Mouse (Mus musculus) limb, embryonic 11.5 days (tissue): Measurements from ENCODE around the gene B4galt3. TPM values are rescaled to one million over a fixed set of nuclear protein-coding genes. Genes with fewer than 3 reads are reported as not detected.
A peak's percentile ranks its signal among the peaks of the same experiment; 100 is the strongest.

ENCODE experiments used
- ATAC-seq: fragments of 200-750 bp; cut with Nextera tagmentation; 2 replicates; pipeline ENCODE4 v1.8.0; 2017; ENCODE audit warnings: low read depth; ENCODE audit not compliant: insufficient number of reproducible peaks, low FRiP score, low TSS enrichment
- DNase-seq: peaks from one replicate; pipeline ENCODE4 v3.0.0-alpha.2; 2015; ENCODE audit warnings: low spot score
- H3K27ac ChIP-seq: fragments of 300-500 bp; sonication (generic); replicated peaks from 2 replicates; pipeline ENCODE4 v1.5.1; 2014; ENCODE audit warnings: low read depth, mild to moderate bottlenecking, low read length
- H3K27me3 ChIP-seq: fragments of 300-500 bp; sonication (generic); 2 replicates; pipeline ENCODE4 v1.6.1; 2014; ENCODE audit warnings: mild to moderate bottlenecking, low read length, mixed read lengths; ENCODE audit not compliant: control insufficient read depth, insufficient read depth
- H3K36me3 ChIP-seq: fragments of 300-500 bp; sonication (generic); 2 replicates; pipeline ENCODE4 v1.6.1; 2014; ENCODE audit warnings: mild to moderate bottlenecking, low read length, moderate library complexity, mixed read lengths; ENCODE audit not compliant: control insufficient read depth, insufficient read depth
- H3K4me1 ChIP-seq: fragments of 300-500 bp; sonication (generic); 2 replicates; pipeline ENCODE4 v1.6.1; 2014; ENCODE audit warnings: low read length, mixed read lengths; ENCODE audit not compliant: control insufficient read depth, insufficient read depth
- H3K4me2 ChIP-seq: fragments of 300-500 bp; sonication (generic); 2 replicates; pipeline ENCODE4 v1.6.1; 2014; ENCODE audit warnings: low read depth, mild to moderate bottlenecking, moderate library complexity; ENCODE audit not compliant: severe bottlenecking
- H3K4me3 ChIP-seq: fragments of 300-500 bp; sonication (generic); 2 replicates; pipeline ENCODE4 v1.5.1; 2014; ENCODE audit warnings: low read depth, low read length
- H3K9ac ChIP-seq: fragments of 300-500 bp; sonication (generic); 2 replicates; pipeline ENCODE4 v1.6.1; 2014; ENCODE audit warnings: mild to moderate bottlenecking, low read length
- H3K9me3 ChIP-seq: fragments of 300-500 bp; sonication (generic); 2 replicates; pipeline ENCODE4 v1.6.1; 2016; ENCODE audit warnings: low read length; ENCODE audit not compliant: control insufficient read depth
- WGBS: fragments of 180-500 bp; shearing (Covaris S2); extraction: QIAGEN DNeasy Blood & Tissue Kit; methylation state at CpG from one replicate; pipeline ENCODE4 v1.1.7; 2014; 5-methylcytosine and 5-hydroxymethylcytosine counted together
- polyA plus RNA-seq: library from polyadenylated mRNA; unstranded; fragments of >200 nt; fragmentation: Nextera tagmentation; extraction: Ambion mirVana; gene quantifications from 2 replicates; pipeline ENCODE4 v1.2.1, GENCODE M21; 2014

Gene B4galt3
- polyA plus RNA-seq, 1 experiment from 2014 or later: 68.9 TPM

DNA sequence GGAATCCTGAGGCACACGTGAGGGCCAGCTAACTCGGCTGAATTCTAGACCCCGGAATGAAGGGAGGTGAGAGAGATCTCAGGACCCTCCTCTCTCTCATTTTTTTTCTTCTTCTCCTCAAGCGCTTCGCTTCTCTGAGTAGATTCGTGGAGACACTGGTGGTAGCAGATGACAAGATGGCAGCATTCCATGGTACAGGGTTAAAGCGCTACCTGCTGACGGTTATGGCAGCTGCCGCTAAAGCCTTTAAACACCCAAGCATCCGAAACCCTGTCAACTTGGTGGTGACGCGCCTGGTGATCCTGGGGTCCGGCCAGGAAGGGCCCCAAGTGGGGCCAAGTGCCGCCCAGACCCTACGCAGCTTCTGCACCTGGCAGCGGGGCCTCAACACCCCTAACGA, 17.7 kb upstream of the B4galt3 start:
- H3K27me3 ChIP-seq: no peaks in the 10 kb centered on the region
- peak overlapping the region; percentile 24; the same call in 1 of the 2 replicates for H3K4me3 ChIP-seq
- peak; percentile 36 for DNase-seq
- H3K4me1 ChIP-seq: peaks cover 29% of the 10 kb centered on the region
- H3K36me3 ChIP-seq: peaks cover 3% of the 10 kb centered on the region
- peak overlapping the region; percentile 66 for H3K4me2 ChIP-seq
- ATAC-seq: no peak
- peak overlapping the region; percentile 61 for H3K9ac ChIP-seq
- 46% methylated on average over 17 of the region's 17 CpGs for WGBS
- no peaks in the 10 kb centered on the region for H3K9me3 ChIP-seq
- peak overlapping the region; percentile 83 for H3K27ac ChIP-seq

DNA sequence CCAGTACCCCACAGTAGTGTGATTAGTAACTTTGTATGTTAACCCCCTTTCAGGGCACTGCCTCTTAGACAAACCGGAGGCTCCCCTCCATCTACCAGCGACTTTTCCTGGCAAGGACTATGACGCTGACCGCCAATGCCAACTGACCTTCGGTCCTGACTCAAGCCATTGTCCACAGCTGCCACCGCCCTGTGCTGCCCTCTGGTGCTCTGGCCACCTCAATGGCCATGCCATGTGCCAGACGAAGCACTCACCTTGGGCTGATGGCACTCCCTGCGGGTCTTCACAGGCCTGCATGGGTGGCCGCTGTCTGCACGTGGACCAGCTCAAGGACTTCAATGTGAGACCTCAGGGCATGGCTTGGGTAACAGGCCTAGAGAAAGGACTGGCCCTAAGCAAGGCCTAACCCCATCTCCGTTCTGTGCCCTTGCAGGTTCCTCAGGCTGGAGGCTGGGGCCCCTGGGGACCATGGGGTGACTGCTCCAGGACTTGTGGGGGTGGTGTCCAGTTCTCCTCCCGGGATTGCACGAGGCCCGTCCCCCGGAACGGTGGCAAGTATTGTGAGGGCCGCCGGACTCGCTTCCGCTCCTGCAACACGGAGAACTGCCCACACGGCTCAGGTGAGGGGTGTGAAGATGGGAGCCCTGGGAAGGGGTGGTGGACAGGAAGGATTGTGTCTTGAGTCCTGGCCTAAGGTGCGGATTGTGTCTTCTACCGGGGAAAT, 13.9 kb upstream of the B4galt3 start:
- 92% methylated on average over 24 of the region's 24 CpGs for WGBS
- H3K9ac ChIP-seq: no peak overlapping the region
- no peak overlapping the region for H3K4me3 ChIP-seq
- H3K27ac ChIP-seq: no peak overlapping the region
- peaks cover 5% of the 10 kb centered on the region for H3K36me3 ChIP-seq
- no peaks in the 10 kb centered on the region for H3K27me3 ChIP-seq
- peaks cover 13% of the 10 kb centered on the region for H3K4me1 ChIP-seq
- no peak overlapping the region for H3K4me2 ChIP-seq
- no peak for ATAC-seq
- no peaks in the 10 kb centered on the region for H3K9me3 ChIP-seq
- no peak for DNase-seq

DNA sequence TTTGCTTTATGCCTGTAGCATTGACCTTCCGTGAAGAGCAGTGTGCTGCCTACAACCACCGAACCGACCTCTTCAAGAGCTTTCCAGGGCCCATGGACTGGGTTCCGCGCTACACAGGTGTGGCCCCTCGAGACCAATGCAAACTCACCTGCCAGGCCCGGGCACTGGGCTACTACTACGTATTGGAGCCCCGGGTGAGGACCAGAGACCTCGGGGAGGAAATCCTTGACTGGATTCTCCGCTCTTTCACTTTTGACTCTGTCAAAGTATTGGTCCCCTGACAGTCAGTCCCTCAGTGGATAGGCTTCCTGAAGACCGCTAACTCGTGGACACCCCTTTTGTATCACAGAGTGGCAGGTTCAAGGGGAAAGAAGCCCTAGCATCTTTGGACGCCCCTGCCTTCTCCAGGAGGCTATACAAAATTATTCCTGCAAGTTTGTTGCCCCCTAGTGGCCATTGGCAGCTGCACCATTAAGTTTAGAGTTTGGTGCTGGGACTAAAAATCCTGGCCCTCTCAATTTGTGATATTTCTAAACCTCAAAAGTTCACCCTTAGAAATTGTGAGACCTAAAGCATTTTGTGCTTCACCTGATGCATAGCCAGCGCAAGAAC, 13.1 kb upstream of the B4galt3 start:
- WGBS: 69% methylated on average over 15 of the region's 15 CpGs
- Histone ChIP-seq H3K27ac (no peak overlapping the region), H3K4me2 (no peak overlapping the region), H3K4me3 (no peak overlapping the region), H3K36me3 (peaks cover 5% of the 10 kb centered on the region), H3K4me1 (peaks cover 6% of the 10 kb centered on the region), H3K27me3 (no peaks in the 10 kb centered on the region), H3K9ac (no peak overlapping the region), H3K9me3 (no peaks in the 10 kb centered on the region)
- peak; percentile 76 for DNase-seq
- ATAC-seq: no peak

DNA sequence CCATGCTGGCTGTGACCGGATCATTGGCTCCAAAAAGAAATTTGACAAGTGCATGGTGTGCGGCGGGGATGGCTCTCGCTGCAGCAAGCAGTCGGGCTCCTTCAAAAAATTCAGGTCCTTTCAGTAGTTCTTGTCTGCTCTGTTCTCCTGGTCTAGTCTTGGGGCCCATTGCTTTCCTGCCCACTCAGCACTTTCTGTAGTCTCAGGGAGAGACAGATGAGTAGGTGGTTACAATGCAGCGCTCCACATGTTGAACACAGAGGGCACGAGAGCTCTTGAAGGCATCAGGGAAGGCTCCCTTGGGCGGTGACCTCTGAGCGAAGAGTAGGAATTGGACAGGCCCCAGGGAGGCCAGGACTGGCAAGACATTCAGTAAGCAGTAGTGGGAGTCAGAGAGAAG, 12.3 kb upstream of the B4galt3 start:
- Histone ChIP-seq H3K27me3 (no peaks in the 10 kb centered on the region), H3K9me3 (no peaks in the 10 kb centered on the region), H3K9ac (no peak overlapping the region), H3K27ac (no peak overlapping the region), H3K4me3 (no peak overlapping the region), H3K4me1 (0 out of 2 replicates have a peak, but pooled peaks cover under 1% of the 10 kb centered on the region), H3K4me2 (no peak overlapping the region), H3K36me3 (peaks cover 5% of the 10 kb centered on the region)
- ATAC-seq (no peak), DNase-seq (no peak)
- WGBS: 89% methylated on average over 9 of the region's 9 CpGs

DNA sequence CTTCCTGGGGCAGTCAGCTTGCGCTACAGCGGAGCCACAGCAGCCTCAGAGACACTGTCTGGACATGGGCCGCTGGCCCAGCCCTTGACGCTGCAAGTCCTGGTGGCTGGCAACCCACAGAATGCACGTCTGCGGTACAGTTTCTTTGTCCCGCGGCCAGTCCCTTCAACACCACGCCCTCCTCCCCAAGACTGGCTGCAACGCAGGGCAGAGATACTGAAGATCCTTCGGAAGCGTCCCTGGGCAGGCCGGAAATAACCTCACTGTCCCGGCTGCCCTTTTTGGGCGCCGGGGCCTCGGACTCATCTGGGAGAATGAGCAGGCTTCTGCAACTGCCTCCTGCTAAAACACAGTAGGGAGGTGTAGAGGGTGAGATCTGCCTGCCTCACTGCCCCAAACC, 11.2 kb upstream of the B4galt3 start:
- no peak overlapping the region for H3K4me2 ChIP-seq
- DNase-seq: no peak
- H3K4me3 ChIP-seq: no peak overlapping the region
- no peak overlapping the region for H3K9ac ChIP-seq
- 73% methylated on average over 17 of the region's 17 CpGs for WGBS
- no peaks in the 10 kb centered on the region for H3K9me3 ChIP-seq
- H3K36me3 ChIP-seq: peaks cover 5% of the 10 kb centered on the region
- H3K27ac ChIP-seq: no peak overlapping the region
- H3K27me3 ChIP-seq: no peaks in the 10 kb centered on the region
- no peaks in the 10 kb centered on the region for H3K4me1 ChIP-seq
- ATAC-seq: no peak

DNA sequence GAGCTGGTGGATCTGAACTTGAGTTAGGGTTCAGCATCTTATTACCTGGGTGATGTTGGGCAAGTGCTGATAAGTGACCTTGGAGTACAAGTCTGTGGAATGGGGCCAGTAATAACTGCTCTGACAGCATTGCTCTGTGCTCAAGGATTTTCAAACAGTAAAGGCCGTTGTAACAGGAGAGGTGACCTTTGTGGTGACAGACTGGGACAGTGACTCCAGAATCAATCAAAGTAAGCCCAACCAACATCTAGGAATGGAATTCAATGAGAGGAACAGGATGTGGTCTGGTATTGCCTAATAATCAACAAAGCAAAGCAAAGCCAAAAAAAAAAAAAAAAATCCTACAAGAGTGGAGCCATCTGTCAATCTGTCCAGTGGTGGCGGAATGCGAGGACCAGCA, 9.8 kb upstream of the B4galt3 start:
- H3K4me2 ChIP-seq: no peak overlapping the region
- no peaks in the 10 kb centered on the region for H3K27me3 ChIP-seq
- no peak overlapping the region for H3K9ac ChIP-seq
- WGBS: 75% methylated on average over 3 of the region's 3 CpGs
- no peak overlapping the region for H3K27ac ChIP-seq
- H3K4me3 ChIP-seq: no peak overlapping the region
- ATAC-seq (no peak), DNase-seq (no peak)
- H3K36me3 ChIP-seq: 0 out of 2 replicates have a peak, but pooled peaks cover 2% of the 10 kb centered on the region
- no peaks in the 10 kb centered on the region for H3K4me1 ChIP-seq
- H3K9me3 ChIP-seq: no peaks in the 10 kb centered on the region

DNA sequence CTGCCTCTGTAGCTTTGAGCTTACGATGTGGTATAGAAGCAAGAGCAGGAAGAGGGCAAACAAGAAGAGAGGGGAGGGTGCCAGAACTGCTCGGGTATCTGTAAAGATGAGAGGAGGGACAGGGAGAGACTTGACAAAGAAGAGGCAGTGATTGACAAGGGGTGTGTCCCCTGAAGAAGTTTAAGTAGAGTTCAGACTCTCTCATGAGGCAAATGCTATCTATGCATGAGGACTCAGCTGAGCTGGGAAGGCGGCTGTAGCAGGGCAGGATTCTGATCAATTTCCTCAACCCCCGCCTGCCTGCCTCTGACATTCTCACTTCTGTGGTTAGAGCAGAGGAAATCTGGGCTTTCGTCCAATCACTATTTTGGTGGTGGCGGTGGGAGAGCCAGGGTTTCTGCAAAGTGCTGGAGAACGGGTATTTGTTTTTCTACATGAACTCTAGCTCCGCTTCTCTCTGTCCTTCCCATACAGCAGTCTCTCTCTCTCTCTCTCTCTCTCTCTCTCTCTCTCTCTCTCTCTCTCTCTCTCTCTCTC, 7.5 kb upstream of the B4galt3 start:
- Histone ChIP-seq H3K36me3 (0 out of 2 replicates have a peak, but pooled peaks cover 2% of the 10 kb centered on the region), H3K27ac (no peak overlapping the region), H3K9ac (no peak overlapping the region), H3K4me2 (no peak overlapping the region; the same call in 1 of the 2 replicates), H3K27me3 (no peaks in the 10 kb centered on the region), H3K4me3 (no peak overlapping the region), H3K9me3 (no peaks in the 10 kb centered on the region), H3K4me1 (no peaks in the 10 kb centered on the region)
- WGBS: 8% methylated on average over 8 of the region's 8 CpGs
- DNase-seq (no peak), ATAC-seq (no peak; the same call in 1 of the 2 replicates)

DNA sequence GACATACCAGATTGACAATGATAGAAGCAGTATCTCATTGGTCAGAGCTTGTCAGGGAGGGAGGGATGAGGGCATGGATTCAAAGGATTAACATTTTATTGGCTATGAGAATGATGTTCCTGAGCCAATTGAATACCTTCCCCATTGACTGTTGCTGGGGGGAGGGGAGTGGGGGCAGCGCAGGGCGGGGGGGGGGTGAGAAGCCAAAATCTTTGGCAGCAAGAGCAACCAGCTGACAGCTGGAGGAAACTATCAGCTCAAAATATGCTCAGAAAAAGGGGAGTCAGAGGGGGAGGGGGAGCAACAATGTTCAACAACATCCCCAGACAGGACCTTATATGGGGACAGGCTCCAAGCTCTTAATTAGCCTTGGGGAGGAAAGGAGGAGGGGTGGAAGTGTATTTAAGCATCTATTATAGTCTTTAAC, 6.9 kb upstream of the B4galt3 start:
- H3K36me3 ChIP-seq: 0 out of 2 replicates have a peak, but pooled peaks cover 2% of the 10 kb centered on the region
- no peak overlapping the region; the same call in 1 of the 2 replicates for H3K4me2 ChIP-seq
- no peaks in the 10 kb centered on the region for H3K9me3 ChIP-seq
- H3K4me3 ChIP-seq: no peak overlapping the region
- no peak overlapping the region for H3K9ac ChIP-seq
- H3K4me1 ChIP-seq: no peaks in the 10 kb centered on the region
- DNase-seq (no peak), ATAC-seq (peak; percentile 52; the same call in 1 of the 2 replicates)
- 0% methylated on average over 2 of the region's 2 CpGs for WGBS
- no peak overlapping the region for H3K27ac ChIP-seq
- H3K27me3 ChIP-seq: no peaks in the 10 kb centered on the region
